Comparison of ENCODE assay signal across 13 mouse cellular contexts in genomic region chr8:93946397-93946796, GRCm38 (mm10).
"Had no signal": no experiment of that assay in that cellular context is flagged by ENCODE, and none has a peak within 500 bp of the region (broad histone marks: within the 10 kb centered on the region; RNA-seq: fewer than 3 reads in every experiment).

No protein-coding gene starts in this region.

- H3K27me3 ChIP-seq: kidney, embryonic 15.5 days; limb, embryonic 15.5 days; midbrain, embryonic 12.5 days; neural tube, embryonic 13.5 days had no signal

- H3K4me1 ChIP-seq: kidney, embryonic 15.5 days; neural tube, embryonic 13.5 days had no signal

- ATAC-seq: midbrain, embryonic 16.5 days had no signal

- H3K4me2 ChIP-seq: kidney, embryonic 15.5 days; limb, embryonic 15.5 days; midbrain, embryonic 12.5 days; neural tube, embryonic 13.5 days had no signal

- H3K4me3 ChIP-seq: kidney, embryonic 15.5 days; left cerebral cortex, adult 2 months; limb, embryonic 15.5 days; midbrain, embryonic 12.5 days; neural tube, embryonic 13.5 days had no signal

- H3K9me3 ChIP-seq: kidney, embryonic 15.5 days; limb, embryonic 15.5 days; megakaryocyte, embryonic 14.5 days; midbrain, embryonic 12.5 days; neural tube, embryonic 13.5 days had no signal

- H3K36me3 ChIP-seq: kidney, embryonic 15.5 days; limb, embryonic 15.5 days had no signal

- DNase-seq: kidney, adult 18-20 months; kidney, postnatal 14 days; lung, adult 18-20 months; lung, postnatal 4 days; right cerebral cortex, postnatal 14 days; thymus, postnatal 4 days had no signal

- H3K9ac ChIP-seq: kidney, embryonic 15.5 days; limb, embryonic 15.5 days; midbrain, embryonic 12.5 days; neural tube, embryonic 13.5 days had no signal

- H3K27ac ChIP-seq: kidney, embryonic 15.5 days; left cerebral cortex, adult 2 months; limb, embryonic 15.5 days; midbrain, embryonic 12.5 days; neural tube, embryonic 13.5 days had no signal
